Mouse (Mus musculus) megakaryocyte-erythroid progenitor cell, adult 5-6 weeks (primary cell): ENCODE results near the gene Hhex. TPM values are rescaled to one million over a fixed set of nuclear protein-coding genes. Genes with fewer than 3 reads are reported as not detected.

ENCODE experiments used
- ATAC-seq: replicated peaks from 2 replicates; pipeline ENCODE4 v1.8.0; 2016; ENCODE audit warnings: mild to moderate bottlenecking, inconsistent platforms; ENCODE audit not compliant: severe bottlenecking, poor library complexity, low FRiP score, low TSS enrichment
- total RNA-seq, 2 experiments: library from RNA; stranded (forward) in 1 of 2; stranded (reverse) in 1 of 2; fragments of 200-1000, 215-1000 nt in 1 of 2; fragments of >200 nt in 1 of 2; fragmentation: Nextera tagmentation in 1 of 2; gene quantifications; 2 replicates each; pipeline ENCODE4 v1.2.3; 2014 to 2017

Gene Hhex
- 51.2 and 63.8 TPM in 2 replicates for total RNA-seq (2014; fragmentation: Nextera tagmentation)
- total RNA-seq (2017): 33.5 and 34.2 TPM in 2 replicates

GRCm38 (mm10) chr19:37434263-37434951 is at the start of gene Hhex:
Gene Hhex, plus strand, starts transcription at chr19:37434810.
- peak; percentile 34 for ATAC-seq

- no peak for ATAC-seq
Observed at GRCm38 (mm10) chr19:37386126-37386525, 48.5 kb upstream of the Hhex start.

GRCm38 (mm10) chr19:37391869-37392268 is 42.7 kb upstream of the Hhex start:
- no peak for ATAC-seq

- no peak for ATAC-seq
Observed at GRCm38 (mm10) chr19:37396279-37396678, 38.3 kb upstream of the Hhex start.

GRCm38 (mm10) chr19:37400936-37401335 is 33.7 kb upstream of the Hhex start:
- ATAC-seq: no peak

- ATAC-seq: peak; percentile 82
Observed at GRCm38 (mm10) chr19:37418294-37418693, 16.3 kb upstream of the Hhex start.

- ATAC-seq: peak; percentile 67
Observed at GRCm38 (mm10) chr19:37419613-37420012, 15.0 kb upstream of the Hhex start.

GRCm38 (mm10) chr19:37428589-37428988 is 6.0 kb upstream of the Hhex start:
- no peak for ATAC-seq

- ATAC-seq: no peak
Observed at GRCm38 (mm10) chr19:37431139-37431756, 3.4 kb upstream of the Hhex start.

GRCm38 (mm10) chr19:37432868-37433570 is 1.6 kb upstream of the Hhex start:
- no peak for ATAC-seq

GRCm38 (mm10) chr19:37433895-37434262 is 731 bp upstream of the Hhex start:
- ATAC-seq: 0 out of 2 replicates have a peak, but pooled peaks have one; percentile 0

- ATAC-seq: peak; percentile 80
Observed at GRCm38 (mm10) chr19:37435041-37435852, 637 bp downstream of the Hhex start.

GRCm38 (mm10) chr19:37435853-37436174 is 1.2 kb downstream of the Hhex start:
- no peak for ATAC-seq

GRCm38 (mm10) chr19:37436514-37437288 is 2.1 kb downstream of the Hhex start:
- no peak for ATAC-seq

GRCm38 (mm10) chr19:37437289-37437606 is 2.6 kb downstream of the Hhex start:
- no peak for ATAC-seq

- no peak for ATAC-seq
Observed at GRCm38 (mm10) chr19:37440181-37440580, 5.6 kb downstream of the Hhex start.

GRCm38 (mm10) chr19:37440708-37441475 is 6.3 kb downstream of the Hhex start:
- no peak for ATAC-seq

- ATAC-seq: no peak
Observed at GRCm38 (mm10) chr19:37442524-37443286, 8.1 kb downstream of the Hhex start.
